Mouse (Mus musculus): ENCODE results near the gene Haghl. TPM values are rescaled to one million over a fixed set of nuclear protein-coding genes. Genes with fewer than 3 reads are reported as not detected.
A peak's percentile ranks its signal among the peaks of the same experiment; 100 is the strongest.

Gene Haghl
- total and polyA plus RNA-seq, 3 experiments, result 6.4 to 23.4 (median 7.7) TPM

- no peak overlapping the region for H3K27ac ChIP-seq
- no peaks in the 10 kb centered on the region for H3K27me3 ChIP-seq (ENCODE audit: control insufficient read depth, insufficient read depth, low read length)
- peaks cover 4% of the 10 kb centered on the region for H3K4me1 ChIP-seq (ENCODE audit: control insufficient read depth, insufficient read depth, low read length)
- DNase-seq, result peak in 1 of 2 experiments; percentile 19
- no peak overlapping the region for H3K4me3 ChIP-seq
- intact Hi-C loops (cut with DNase I), result no loop called here
- H3K36me3 ChIP-seq (ENCODE audit: control insufficient read depth, insufficient read depth, low read length), result no peaks in the 10 kb centered on the region
- WGBS, result 88% methylated on average over 9 of the region's 9 CpGs
- no peak overlapping the region for H3K9ac ChIP-seq (ENCODE audit: low read depth, low read length)
- no peaks in the 10 kb centered on the region for H3K79me2 ChIP-seq (replicated peaks; ENCODE audit: control insufficient read depth, insufficient read depth, low read length)
- no peak for TF ChIP-seq CTCF (IDR thresholded peaks at IDR 0.05)
- no peak for TF ChIP-seq POLR2A (IDR thresholded peaks at IDR 0.05; ENCODE audit: insufficient read depth, low read depth, low read length)
- TF ChIP-seq EP300 (IDR thresholded peaks at IDR 0.05; ENCODE audit: insufficient read depth, low read depth, low read length), result no peak
Measured at GRCm38 (mm10) chr17:25786781-25787504, 1.5 kb upstream of the Haghl start.

GRCm38 (mm10) chr17:25786280-25786679 is 807 bp upstream of the Haghl start, which contains the start of gene Ccdc78:
TSS of gene Ccdc78 (plus strand) at chr17:25786580.
- Histone ChIP-seq H3K4me1 (ENCODE audit: control insufficient read depth, insufficient read depth, low read length) (peaks cover 2% of the 10 kb centered on the region), H3K27ac (peak within 1 kb of the TSS; percentile 85), H3K9ac (ENCODE audit: low read depth, low read length) (peak within 1 kb of the TSS; percentile 37; the same call in 1 of the 2 replicates), H3K36me3 (ENCODE audit: control insufficient read depth, insufficient read depth, low read length) (no peaks in the 10 kb centered on the region), H3K4me3 (peak within 1 kb of the TSS; percentile 91), H3K27me3 (ENCODE audit: control insufficient read depth, insufficient read depth, low read length) (no peaks in the 10 kb centered on the region), H3K79me2 (replicated peaks; ENCODE audit: control insufficient read depth, insufficient read depth, low read length) (no peaks in the 10 kb centered on the region)
- peak in 1 of 2 experiments; percentile 14 for DNase-seq
- intact Hi-C loops (cut with DNase I), result no loop called here
- no peak for TF ChIP-seq EP300 (IDR thresholded peaks at IDR 0.05; ENCODE audit: insufficient read depth, low read depth, low read length)
- TF ChIP-seq CTCF (IDR thresholded peaks at IDR 0.05), result no peak
- no peak for TF ChIP-seq POLR2A (IDR thresholded peaks at IDR 0.05; ENCODE audit: insufficient read depth, low read depth, low read length)
- WGBS, result 48% methylated on average over 3 of the region's 3 CpGs

- Histone ChIP-seq H3K79me2 (replicated peaks; ENCODE audit: control insufficient read depth, insufficient read depth, low read length) (no peaks in the 10 kb centered on the region), H3K27me3 (ENCODE audit: control insufficient read depth, insufficient read depth, low read length) (no peaks in the 10 kb centered on the region), H3K27ac (no peak overlapping the region), H3K9ac (ENCODE audit: low read depth, low read length) (no peak overlapping the region), H3K4me3 (no peak overlapping the region), H3K4me1 (ENCODE audit: control insufficient read depth, insufficient read depth, low read length) (peaks cover 2% of the 10 kb centered on the region; the same call in 1 of the 2 replicates), H3K36me3 (ENCODE audit: control insufficient read depth, insufficient read depth, low read length) (no peaks in the 10 kb centered on the region)
- intact Hi-C loops (cut with DNase I), result no loop called here
- DNase-seq, result peak in 1 of 2 experiments; percentile 25
- 76% methylated on average over 15 of the region's 15 CpGs for WGBS
- peak; percentile 39; the same call in 1 of the 2 replicates for TF ChIP-seq POLR2A (IDR thresholded peaks at IDR 0.05; ENCODE audit: insufficient read depth, low read depth, low read length)
- TF ChIP-seq EP300 (IDR thresholded peaks at IDR 0.05; ENCODE audit: insufficient read depth, low read depth, low read length), result no peak
Measured at GRCm38 (mm10) chr17:25783861-25784574, 1.5 kb downstream of the Haghl start.

GRCm38 (mm10) chr17:25783086-25783485 is 2.4 kb downstream of the Haghl start:
- DNase-seq, result peak; percentile 62 to 71
- intact Hi-C loops (cut with DNase I), result no loop called here
- no peak overlapping the region for H3K9ac ChIP-seq (ENCODE audit: low read depth, low read length)
- no peaks in the 10 kb centered on the region for H3K27me3 ChIP-seq (ENCODE audit: control insufficient read depth, insufficient read depth, low read length)
- TF ChIP-seq EP300 (IDR thresholded peaks at IDR 0.05; ENCODE audit: insufficient read depth, low read depth, low read length), result no peak
- no peak for TF ChIP-seq CTCF (IDR thresholded peaks at IDR 0.05)
- no peak for TF ChIP-seq POLR2A (IDR thresholded peaks at IDR 0.05; ENCODE audit: insufficient read depth, low read depth, low read length)
- H3K79me2 ChIP-seq (replicated peaks; ENCODE audit: control insufficient read depth, insufficient read depth, low read length), result no peaks in the 10 kb centered on the region
- H3K4me3 ChIP-seq, result no peak overlapping the region
- 39% methylated on average over 7 of the region's 7 CpGs for WGBS
- H3K4me1 ChIP-seq (ENCODE audit: control insufficient read depth, insufficient read depth, low read length), result peaks cover 2% of the 10 kb centered on the region; the same call in 1 of the 2 replicates
- no peak overlapping the region; the same call in 1 of the 2 replicates for H3K27ac ChIP-seq
- H3K36me3 ChIP-seq (ENCODE audit: control insufficient read depth, insufficient read depth, low read length), result no peaks in the 10 kb centered on the region

GRCm38 (mm10) chr17:25781339-25781738 is 4.1 kb downstream of the Haghl start:
- 77% methylated on average over 6 of the region's 6 CpGs for WGBS
- intact Hi-C loops (cut with DNase I), result no loop called here
- no peaks in the 10 kb centered on the region for H3K36me3 ChIP-seq (ENCODE audit: control insufficient read depth, insufficient read depth, low read length)

More at GRCm38 (mm10) chr17:25781339-25781738, 4.1 kb downstream of the Haghl start:
- Histone ChIP-seq H3K79me2 (replicated peaks; ENCODE audit: control insufficient read depth, insufficient read depth, low read length) (no peaks in the 10 kb centered on the region), H3K4me3 (no peak overlapping the region), H3K27ac (no peak overlapping the region), H3K4me1 (ENCODE audit: control insufficient read depth, insufficient read depth, low read length) (peaks cover 2% of the 10 kb centered on the region; the same call in 1 of the 2 replicates), H3K27me3 (ENCODE audit: control insufficient read depth, insufficient read depth, low read length) (no peaks in the 10 kb centered on the region), H3K9ac (ENCODE audit: low read depth, low read length) (no peak overlapping the region)
- DNase-seq, result no peak
- TF ChIP-seq POLR2A (IDR thresholded peaks at IDR 0.05; ENCODE audit: insufficient read depth, low read depth, low read length) (no peak), EP300 (IDR thresholded peaks at IDR 0.05; ENCODE audit: insufficient read depth, low read depth, low read length) (no peak), CTCF (IDR thresholded peaks at IDR 0.05) (no peak)

Measured in heart, adult 2 months (tissue).